Mouse (Mus musculus): ENCODE data around the gene Tsr3. TPM values are rescaled to one million over a fixed set of nuclear protein-coding genes. Genes with fewer than 3 reads are reported as not detected.
A peak's percentile ranks its signal among the peaks of the same experiment; 100 is the strongest.

The Tsr3 gene
- 1.5 and 2.2 TPM in 2 replicates for polyA plus RNA-seq (2012)

DNA sequence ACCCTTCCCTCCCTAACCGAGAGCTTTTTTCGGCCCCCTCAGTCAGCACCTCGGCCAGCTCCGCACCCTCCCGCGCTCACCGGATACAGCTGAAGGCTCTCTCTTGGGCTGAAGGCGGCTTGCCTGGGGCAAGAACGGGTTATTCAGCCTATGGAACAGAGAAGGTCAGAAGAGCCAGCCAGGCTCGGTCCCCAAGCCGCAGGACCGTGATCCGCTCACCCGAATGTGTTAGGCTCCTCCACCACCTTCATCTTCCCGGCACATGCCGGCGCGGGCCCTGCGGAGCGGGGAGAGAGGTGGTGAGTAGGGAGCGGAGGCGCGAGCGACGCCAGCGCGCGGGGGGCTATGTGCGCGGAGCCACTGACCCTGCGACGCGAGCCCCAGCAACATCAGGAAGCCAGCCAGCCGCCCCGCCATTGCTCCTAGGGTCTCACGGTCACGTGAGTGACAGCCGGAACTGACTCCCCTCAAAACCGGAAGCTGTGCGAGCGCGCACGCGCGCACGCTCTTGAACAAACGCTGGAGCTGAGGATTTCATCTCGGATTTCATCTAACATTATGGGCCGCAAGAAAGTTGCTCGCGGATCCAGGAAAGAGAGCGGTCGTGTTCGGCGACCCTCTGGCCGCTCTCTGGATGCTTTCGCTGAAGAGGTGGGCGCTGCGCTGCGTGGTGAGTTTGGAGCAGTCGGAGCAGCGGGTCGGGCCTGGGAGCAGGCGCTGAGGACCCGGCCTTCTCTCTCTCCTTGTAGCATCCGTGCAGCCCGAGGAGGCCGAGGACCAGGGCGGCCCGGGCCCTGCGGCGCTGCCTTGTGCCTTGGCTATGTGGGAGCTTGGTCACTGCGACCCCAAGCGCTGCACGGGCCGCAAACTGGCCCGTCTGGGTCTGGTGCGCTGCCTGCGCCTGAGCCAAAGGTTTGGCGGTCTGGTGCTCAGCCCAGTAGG lies at the start of gene Tsr3, which contains the start of gene Gnptg:
Tsr3 (plus strand) TSS at position 476 of the 942 bp plus-strand sequence.
Gnptg (minus strand) TSS at position 430 of the 942 bp plus-strand sequence.
- peaks cover 47% of the 10 kb centered on the region for H3K36me3 ChIP-seq (ENCODE audit: control insufficient read depth)

DNA sequence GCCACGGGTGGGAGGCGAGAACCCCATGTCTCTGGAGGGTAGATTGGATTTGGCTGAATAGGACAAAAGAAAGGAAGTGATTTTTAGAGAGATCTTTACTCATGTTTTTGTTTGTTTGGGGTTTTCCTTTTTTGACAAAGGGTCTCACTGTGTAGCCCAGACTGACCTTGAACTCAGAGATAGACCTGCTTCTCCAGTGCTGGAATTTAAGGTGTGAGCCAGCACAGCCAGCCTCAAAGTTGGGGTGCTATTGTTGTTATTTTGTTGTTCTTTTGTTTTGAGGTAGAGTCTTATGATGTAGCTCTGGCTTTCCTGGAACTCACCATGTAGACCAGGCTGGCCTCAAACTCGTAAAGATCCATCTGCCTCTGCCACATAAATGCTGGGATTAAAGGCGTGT lies 37.6 kb upstream of the Tsr3 start:
- TF ChIP-seq TAL1 (IDR thresholded peaks at IDR 0.05; ENCODE audit: low read length) = no peak
- no peak for TF ChIP-seq GATA1 (IDR thresholded peaks at IDR 0.05; ENCODE audit: low read length)
- Histone ChIP-seq H3K27me3 (ENCODE audit: control insufficient read depth) (no peaks in the 10 kb centered on the region), H3K4me3 (replicated peaks) (no peak overlapping the region), H3K9me3 (ENCODE audit: control insufficient read depth, low read length) (no peaks in the 10 kb centered on the region), H3K4me1 (ENCODE audit: control insufficient read depth) (peaks cover 2% of the 10 kb centered on the region), H3K36me3 (ENCODE audit: control insufficient read depth) (peaks cover 49% of the 10 kb centered on the region)

More for the DNA sequence above, at the start of gene Tsr3, which contains the start of gene Gnptg:
- TF ChIP-seq GATA1 (IDR thresholded peaks at IDR 0.05; ENCODE audit: low read length) (no peak), TAL1 (IDR thresholded peaks at IDR 0.05; ENCODE audit: low read length) (no peak)
- peak within 1 kb of the TSS; percentile 88 for H3K4me3 ChIP-seq (replicated peaks)
- peaks cover 38% of the 10 kb centered on the region for H3K4me1 ChIP-seq (ENCODE audit: control insufficient read depth)
- no peaks in the 10 kb centered on the region for H3K27me3 ChIP-seq (ENCODE audit: control insufficient read depth)
- H3K9me3 ChIP-seq (ENCODE audit: control insufficient read depth, low read length) = no peaks in the 10 kb centered on the region

DNA sequence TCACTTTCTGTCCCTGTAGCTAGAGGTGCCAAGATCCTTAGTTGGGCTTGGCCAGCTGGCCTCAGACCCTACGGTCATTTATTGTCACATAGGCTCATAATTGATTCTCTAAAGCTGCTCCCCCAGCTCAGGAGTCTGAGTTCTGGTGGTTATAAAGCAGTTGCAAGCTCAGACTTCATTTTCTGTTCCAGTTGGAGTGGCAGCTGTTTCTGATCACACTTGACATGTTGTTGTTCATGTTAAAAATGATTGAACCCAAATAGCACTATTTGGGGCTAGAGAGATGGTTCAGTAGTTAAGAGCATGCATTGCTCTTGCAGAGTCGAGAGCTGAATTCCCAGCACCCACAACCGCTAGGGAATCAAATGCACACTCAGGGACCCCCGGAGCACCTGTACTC lies 30.0 kb upstream of the Tsr3 start:
- Histone ChIP-seq H3K9me3 (ENCODE audit: control insufficient read depth, low read length) (no peaks in the 10 kb centered on the region), H3K4me3 (replicated peaks) (no peak overlapping the region), H3K36me3 (ENCODE audit: control insufficient read depth) (peaks cover 64% of the 10 kb centered on the region), H3K27me3 (ENCODE audit: control insufficient read depth) (no peaks in the 10 kb centered on the region), H3K4me1 (ENCODE audit: control insufficient read depth) (no peaks in the 10 kb centered on the region)
- TF ChIP-seq TAL1 (IDR thresholded peaks at IDR 0.05; ENCODE audit: low read length) (no peak), GATA1 (IDR thresholded peaks at IDR 0.05; ENCODE audit: low read length) (no peak)

DNA sequence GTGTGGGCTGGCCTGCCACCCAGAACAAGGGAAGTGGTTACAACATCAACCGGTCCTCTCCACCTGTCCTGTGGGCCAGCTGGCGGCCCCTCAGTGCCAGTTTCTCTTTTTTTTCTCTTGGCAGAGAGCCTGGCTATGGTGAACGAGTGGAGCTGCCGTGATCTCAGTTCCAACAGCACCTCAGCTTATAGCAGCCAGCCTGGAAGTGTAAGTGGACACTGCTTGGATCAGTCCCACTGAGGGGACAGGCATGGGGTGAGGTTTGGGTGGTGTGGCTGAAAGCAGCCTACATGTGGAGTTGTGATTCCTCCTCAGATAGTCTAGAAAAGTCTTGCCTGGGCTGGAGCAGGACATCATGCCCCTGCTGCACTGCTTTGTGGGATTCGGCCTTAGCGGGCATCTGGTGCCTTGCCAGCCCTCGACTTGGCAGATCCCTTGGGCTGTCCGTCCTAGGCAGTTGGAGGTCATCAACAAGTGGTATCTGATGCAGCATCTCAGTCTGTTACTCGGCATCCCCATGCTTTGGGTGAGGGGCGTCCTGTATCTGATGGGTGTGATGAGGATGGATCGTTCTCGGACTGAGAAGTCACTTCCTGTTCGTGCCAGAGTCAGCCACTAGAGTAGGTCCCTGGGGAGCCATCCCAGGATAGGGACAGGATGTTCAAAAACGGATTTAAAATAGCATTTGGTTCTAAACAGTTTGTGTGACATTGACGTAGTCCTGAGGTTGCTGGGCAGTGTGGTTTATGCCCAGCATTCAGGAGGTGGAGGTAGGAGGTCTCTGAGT lies 29.1 kb upstream of the Tsr3 start:
- Histone ChIP-seq H3K27me3 (ENCODE audit: control insufficient read depth) (no peaks in the 10 kb centered on the region), H3K4me3 (replicated peaks) (no peak overlapping the region), H3K4me1 (ENCODE audit: control insufficient read depth) (no peaks in the 10 kb centered on the region; the same call in 1 of the 2 replicates), H3K9me3 (ENCODE audit: control insufficient read depth, low read length) (no peaks in the 10 kb centered on the region), H3K36me3 (ENCODE audit: control insufficient read depth) (peaks cover 63% of the 10 kb centered on the region)
- TF ChIP-seq TAL1 (IDR thresholded peaks at IDR 0.05; ENCODE audit: low read length) (no peak), GATA1 (IDR thresholded peaks at IDR 0.05; ENCODE audit: low read length) (no peak)

DNA sequence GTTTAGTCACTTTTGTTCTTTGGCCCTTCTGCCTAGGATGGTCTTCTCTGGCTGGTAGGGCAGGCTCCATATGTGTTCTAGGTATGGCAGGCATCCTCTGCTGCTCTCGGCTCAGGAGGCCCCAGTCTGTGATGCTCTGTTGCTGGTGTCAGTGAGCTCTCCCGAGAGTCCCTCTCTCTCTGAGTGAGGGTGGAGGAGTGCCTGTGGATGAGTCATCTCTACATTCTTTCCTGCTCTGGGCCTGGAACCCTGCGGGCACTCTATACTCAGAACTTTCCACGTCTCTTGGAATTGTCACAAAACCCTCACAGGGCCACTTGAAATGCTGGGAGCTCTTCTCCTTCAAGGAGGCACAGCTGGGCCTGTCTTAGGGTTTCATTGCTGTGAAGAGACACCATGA lies 28.3 kb upstream of the Tsr3 start:
- no peaks in the 10 kb centered on the region for H3K9me3 ChIP-seq (ENCODE audit: control insufficient read depth, low read length)
- no peak overlapping the region for H3K4me3 ChIP-seq (replicated peaks)
- TF ChIP-seq GATA1 (IDR thresholded peaks at IDR 0.05; ENCODE audit: low read length) (no peak), TAL1 (IDR thresholded peaks at IDR 0.05; ENCODE audit: low read length) (no peak)
- H3K4me1 ChIP-seq (ENCODE audit: control insufficient read depth) = no peaks in the 10 kb centered on the region; the same call in 1 of the 2 replicates
- no peaks in the 10 kb centered on the region for H3K27me3 ChIP-seq (ENCODE audit: control insufficient read depth)
- H3K36me3 ChIP-seq (ENCODE audit: control insufficient read depth) = peaks cover 67% of the 10 kb centered on the region

DNA sequence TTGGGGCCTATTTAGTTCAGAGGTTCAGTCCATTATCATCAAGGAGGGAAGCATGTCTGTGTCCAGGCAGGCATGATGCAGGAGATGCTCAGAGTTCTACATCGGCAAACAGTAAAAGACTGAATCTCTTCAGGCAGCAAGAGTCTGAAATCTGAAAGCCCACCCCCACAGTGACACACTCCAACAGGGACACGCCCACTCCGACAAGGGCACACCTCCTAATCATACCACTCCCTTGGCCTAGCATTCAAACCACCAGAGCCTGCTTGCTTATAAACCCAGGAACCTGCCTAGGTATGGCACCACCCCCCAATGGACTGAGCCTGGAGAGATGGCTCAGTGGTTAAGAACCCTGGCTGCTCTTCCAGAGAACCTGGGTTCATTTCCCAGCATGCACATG lies 24.5 kb upstream of the Tsr3 start:
- H3K36me3 ChIP-seq (ENCODE audit: control insufficient read depth) = peaks cover 58% of the 10 kb centered on the region
- H3K9me3 ChIP-seq (ENCODE audit: control insufficient read depth, low read length) = no peaks in the 10 kb centered on the region
- peaks cover 1% of the 10 kb centered on the region for H3K4me1 ChIP-seq (ENCODE audit: control insufficient read depth)

DNA sequence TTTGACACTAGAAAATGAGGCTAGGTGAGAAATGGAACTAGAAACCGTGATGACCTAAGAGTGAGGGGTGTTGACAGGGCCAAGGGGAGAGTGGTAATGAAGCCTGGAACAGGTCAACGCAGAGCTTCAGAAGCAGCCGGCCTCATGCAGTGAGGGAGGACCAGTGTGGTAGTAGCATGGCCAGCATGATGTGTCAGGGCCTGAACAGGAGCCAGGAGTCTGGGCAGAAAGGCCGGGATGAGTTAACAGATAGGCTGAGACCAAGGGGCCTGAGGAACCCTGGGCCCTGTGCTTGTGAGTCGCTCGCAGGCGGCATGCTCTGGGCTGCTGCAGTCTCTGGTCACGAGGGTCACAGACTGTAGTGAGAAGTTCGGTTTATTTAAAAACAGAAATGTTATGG lies 21.0 kb upstream of the Tsr3 start:
- no peak for TF ChIP-seq GATA1 (IDR thresholded peaks at IDR 0.05; ENCODE audit: low read length)
- no peak for TF ChIP-seq TAL1 (IDR thresholded peaks at IDR 0.05; ENCODE audit: low read length)
- Histone ChIP-seq H3K9me3 (ENCODE audit: control insufficient read depth, low read length) (no peaks in the 10 kb centered on the region), H3K27me3 (ENCODE audit: control insufficient read depth) (no peaks in the 10 kb centered on the region), H3K4me1 (ENCODE audit: control insufficient read depth) (peaks cover 32% of the 10 kb centered on the region), H3K36me3 (ENCODE audit: control insufficient read depth) (peaks cover 44% of the 10 kb centered on the region), H3K4me3 (replicated peaks) (no peak overlapping the region)

More for the DNA sequence above, 24.5 kb upstream of the Tsr3 start:
- H3K4me3 ChIP-seq (replicated peaks) = no peak overlapping the region
- TF ChIP-seq GATA1 (IDR thresholded peaks at IDR 0.05; ENCODE audit: low read length) (no peak), TAL1 (IDR thresholded peaks at IDR 0.05; ENCODE audit: low read length) (no peak)
- no peaks in the 10 kb centered on the region for H3K27me3 ChIP-seq (ENCODE audit: control insufficient read depth)

DNA sequence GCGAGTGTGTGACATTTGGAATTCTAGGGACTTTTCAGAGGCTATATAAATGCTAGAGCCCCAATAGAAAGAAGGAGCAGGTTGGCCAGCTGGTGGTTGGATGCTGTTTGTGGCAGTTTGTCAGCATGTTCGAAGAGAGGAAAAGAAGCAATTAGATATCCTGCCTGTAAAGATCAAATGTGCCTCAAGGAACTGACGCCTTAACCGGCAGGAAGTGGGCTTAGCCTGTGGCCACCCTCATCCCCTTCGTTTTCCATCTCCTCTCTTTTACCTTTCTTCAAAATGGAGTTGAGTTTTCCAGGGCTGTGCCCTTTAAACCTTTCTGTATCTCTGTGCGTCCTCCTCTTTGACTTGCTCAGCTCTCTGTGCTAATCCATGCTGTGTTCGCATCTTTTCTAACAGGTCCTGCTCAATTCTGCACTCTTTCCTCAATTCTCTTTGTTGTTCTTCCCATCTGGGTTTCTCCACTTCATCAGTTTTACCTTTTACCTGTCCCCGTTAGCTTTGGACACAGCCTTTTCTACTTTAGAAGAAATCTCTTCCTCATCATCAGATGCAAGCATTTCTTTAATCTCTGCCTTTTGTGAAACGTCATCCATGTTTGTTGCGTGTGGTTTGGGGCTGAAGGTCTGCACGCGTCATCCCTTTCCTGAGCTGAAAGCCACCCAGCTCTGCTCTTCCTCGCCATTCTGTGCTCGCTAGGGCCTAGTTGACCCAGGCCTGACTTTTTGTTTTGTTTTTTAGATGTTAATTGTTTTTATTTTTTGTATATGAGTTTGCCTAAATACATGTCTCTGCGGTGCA lies 20.3 kb upstream of the Tsr3 start:
- H3K27me3 ChIP-seq (ENCODE audit: control insufficient read depth) = no peaks in the 10 kb centered on the region
- peaks cover 39% of the 10 kb centered on the region for H3K4me1 ChIP-seq (ENCODE audit: control insufficient read depth)
- H3K4me3 ChIP-seq (replicated peaks) = no peak overlapping the region
- no peaks in the 10 kb centered on the region for H3K9me3 ChIP-seq (ENCODE audit: control insufficient read depth, low read length)
- H3K36me3 ChIP-seq (ENCODE audit: control insufficient read depth) = peaks cover 43% of the 10 kb centered on the region
- TF ChIP-seq GATA1 (IDR thresholded peaks at IDR 0.05; ENCODE audit: low read length) (no peak), TAL1 (IDR thresholded peaks at IDR 0.05; ENCODE audit: low read length) (no peak)
